Mouse (Mus musculus) layer of hippocampus, adult 8-10 months (tissue): Measurements from ENCODE around the gene Atp1b1. TPM values are rescaled to one million over a fixed set of nuclear protein-coding genes. Genes with fewer than 3 reads are reported as not detected.
A peak's percentile ranks its signal among the peaks of the same experiment; 100 is the strongest.

Experiments used
- DNase-seq, 2 experiments: peaks; one replicate each; pipeline ENCODE4 v3.0.0; 2022; ENCODE audit warnings: low spot score in 2 of 2
- total RNA-seq, 4 experiments: library from RNA; stranded (reverse); gene quantifications; 2 replicates each; pipeline ENCODE4 v1.2.4; 2022

Atp1b1 gene
- total RNA-seq, 4 experiments from 2014 or later = 1,927 to 2,142 (median 1,996) TPM

DNA sequence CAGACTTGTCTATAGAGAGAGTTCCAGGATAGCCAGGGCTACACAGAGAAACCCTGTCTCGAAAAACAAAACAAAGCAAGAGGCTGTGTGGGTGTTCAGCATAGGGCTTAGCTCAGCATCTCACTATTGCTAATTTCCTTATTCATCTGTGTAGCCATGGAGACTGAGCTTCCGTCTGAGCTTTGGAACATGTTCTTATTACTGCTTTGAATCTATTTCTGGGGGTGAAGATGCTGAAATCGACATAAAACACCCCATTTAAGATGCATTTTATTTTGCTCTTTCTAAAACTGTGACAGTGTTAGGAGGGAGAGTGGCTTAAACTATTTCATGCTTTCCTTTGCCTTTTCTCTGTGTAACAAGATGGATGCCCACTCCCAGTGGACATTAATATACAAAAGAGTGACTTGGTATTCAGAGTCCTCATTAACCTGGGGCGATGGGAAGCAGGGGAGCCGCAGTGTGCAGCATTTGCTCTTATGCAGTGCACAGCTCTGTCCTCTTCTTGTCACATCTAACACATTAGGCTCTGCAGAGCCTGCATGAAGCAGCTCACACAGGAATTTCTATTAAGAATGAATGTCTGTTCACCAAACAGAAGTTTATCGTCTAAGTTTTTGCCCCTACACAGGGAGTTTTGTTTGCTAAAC lies 62.9 kb downstream of the Atp1b1 start:
- DNase-seq = peak; percentile 27 to 40

DNA sequence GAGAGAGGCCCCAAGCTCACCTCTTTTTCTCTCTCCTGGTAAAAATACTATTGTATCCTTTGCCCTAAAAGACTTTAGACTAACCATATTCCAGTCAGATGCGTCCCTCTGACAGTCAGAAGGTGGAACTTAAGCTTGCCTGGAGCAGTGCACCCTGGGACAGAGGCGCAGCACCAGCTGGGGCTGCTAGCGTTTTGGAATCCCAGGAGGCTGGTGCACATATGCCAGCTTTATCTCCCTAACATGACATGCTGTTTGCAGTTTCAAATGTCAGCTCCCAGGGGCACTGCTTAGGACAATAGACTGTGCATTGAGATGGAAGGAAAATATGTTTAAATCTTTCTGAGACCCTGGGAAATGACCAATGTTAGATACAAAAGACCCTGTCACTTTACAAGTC lies 66.0 kb downstream of the Atp1b1 start:
- DNase-seq = peak in 1 of 2 experiments; percentile 13

DNA sequence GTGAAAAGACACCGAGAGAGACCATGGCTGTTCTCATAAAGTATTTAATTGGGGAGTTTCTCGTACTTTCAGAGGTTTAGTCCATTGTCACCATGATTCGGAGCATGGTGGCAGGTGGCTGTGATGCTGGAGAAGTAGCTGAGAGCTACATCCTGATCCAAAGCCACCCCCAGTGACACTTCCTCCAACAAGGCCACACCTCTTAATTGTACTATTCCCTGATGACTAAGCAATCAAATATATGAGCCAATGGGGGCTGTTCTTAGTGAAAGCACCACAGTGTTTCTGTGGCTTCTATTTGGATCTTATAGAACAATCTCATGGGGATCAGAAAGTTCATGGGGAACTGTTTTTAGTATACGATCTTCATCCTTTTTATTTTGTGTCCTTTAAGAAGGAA lies 68.4 kb downstream of the Atp1b1 start:
- DNase-seq = no peak

Other genes with a start within 250 kb of the Atp1b1 start
- gene Slc19a2, start 209.3 kb downstream of the Atp1b1 start, total RNA-seq = 10 to 100 TPM; 13.8 to 16.1 (median 14.2) TPM
- 10 to 100 TPM; 18.5 to 22.8 (median 22.0) TPM for gene Ccdc181, start 182.8 kb downstream of the Atp1b1 start, total RNA-seq
- gene Nme7, start 154.2 kb downstream of the Atp1b1 start, total RNA-seq = 10 to 100 TPM; 25.4 to 31.7 (median 28.6) TPM
- gene Blzf1, start 150.9 kb downstream of the Atp1b1 start, total RNA-seq = 10 to 100 TPM; 21.5 to 24.6 (median 21.8) TPM